Mouse (Mus musculus): ENCODE data around the gene Tac4. TPM values are rescaled to one million over a fixed set of nuclear protein-coding genes. Genes with fewer than 3 reads are reported as not detected.

Gene Tac4
- total RNA-seq, 2 experiments from 2014 or later: not detected

DNA sequence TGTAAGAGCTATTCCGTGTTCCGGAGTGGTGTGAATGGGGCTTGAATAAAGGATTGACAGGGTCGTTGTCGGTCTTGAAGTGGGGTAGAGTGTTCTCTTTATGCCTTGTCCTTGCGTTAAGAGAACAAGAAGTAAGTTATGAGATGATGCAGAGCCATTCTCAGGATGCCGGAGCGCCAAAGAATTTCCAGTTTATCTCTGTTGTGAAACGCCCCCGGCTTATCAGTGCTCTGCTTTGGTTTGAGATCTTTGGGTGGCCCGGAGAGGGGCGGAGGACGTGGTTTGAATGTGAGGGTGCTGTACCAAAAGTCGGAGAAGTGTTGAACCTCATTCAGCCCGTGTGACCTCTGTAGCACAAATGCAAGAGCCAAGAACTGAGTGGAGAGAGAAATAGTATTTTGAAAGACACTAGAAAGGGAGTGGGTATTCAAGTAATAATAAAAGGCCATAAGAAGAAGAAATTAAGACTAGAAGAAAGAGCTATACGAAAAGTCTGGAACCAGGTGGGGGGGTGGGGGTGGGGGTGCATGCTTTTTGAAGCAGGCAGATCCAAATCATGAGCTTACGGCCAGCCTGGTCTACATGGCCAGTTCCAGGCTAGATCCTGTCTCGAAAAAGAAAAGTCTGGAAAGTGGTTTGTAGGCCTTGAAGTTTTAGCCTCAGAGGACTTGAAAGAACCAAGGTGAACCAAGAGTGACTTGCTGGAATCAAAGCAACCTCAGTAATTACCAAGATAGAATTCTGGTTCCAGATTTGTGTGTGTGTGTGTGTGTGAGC, 49.5 kb downstream of the Tac4 start:
- no peak for DNase-seq (ENCODE audit: low spot score in 2 of 2)

DNA sequence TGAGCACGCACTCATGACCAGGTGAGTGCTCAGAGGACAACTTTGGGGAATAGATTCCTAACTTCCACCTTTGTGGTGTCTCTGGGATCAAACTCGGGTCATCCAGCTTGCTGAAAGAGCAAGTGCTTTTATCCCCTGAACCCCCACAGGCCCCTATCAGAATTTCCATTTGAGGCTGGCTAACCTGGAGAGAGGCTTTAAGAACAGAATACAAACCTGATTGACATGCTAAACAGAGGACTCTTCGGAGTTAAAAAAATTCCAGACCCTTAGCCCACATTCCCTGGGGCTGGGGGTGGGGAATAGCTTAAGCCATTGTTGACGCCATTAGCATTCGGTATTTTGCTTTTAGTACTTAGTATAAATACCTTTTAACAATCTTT, 50.1 kb downstream of the Tac4 start:
- no peak for DNase-seq (ENCODE audit: low spot score in 2 of 2)

DNA sequence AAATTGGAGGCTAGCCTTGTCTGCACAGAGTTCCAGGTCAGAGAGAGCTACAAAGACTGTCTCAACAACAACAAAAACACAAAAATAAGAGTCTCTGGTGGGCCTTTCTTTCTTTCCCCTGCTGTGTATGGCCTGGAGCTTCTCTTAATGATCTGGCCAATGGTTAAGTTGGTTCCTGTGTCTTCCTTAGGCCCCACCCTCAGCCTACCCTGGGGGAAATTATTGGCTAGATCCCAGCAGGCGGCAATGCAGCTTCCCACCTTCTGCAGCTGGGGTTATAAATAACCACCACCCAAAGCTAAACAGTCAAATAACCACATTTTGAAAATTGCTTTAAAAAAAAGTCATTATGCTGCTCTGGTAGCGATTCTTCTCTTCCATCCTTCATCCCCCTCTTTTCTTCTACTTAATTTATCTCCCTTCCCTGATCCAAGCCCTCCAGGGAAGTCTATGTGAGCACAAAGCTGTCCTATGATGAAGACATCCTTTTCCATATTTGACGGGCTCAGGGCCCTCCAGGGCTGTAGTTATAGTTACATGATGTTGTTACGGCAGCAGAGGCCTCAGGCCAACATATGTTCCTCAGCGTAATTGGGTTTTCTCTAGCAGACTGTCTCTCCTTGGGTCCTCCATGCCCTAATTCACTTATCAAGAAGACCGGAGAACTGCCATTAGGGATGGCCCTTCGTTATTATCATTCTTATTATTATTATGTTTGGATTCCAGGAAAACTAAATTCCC, 54.1 kb downstream of the Tac4 start:
- DNase-seq (ENCODE audit: low spot score in 2 of 2): no peak

DNA sequence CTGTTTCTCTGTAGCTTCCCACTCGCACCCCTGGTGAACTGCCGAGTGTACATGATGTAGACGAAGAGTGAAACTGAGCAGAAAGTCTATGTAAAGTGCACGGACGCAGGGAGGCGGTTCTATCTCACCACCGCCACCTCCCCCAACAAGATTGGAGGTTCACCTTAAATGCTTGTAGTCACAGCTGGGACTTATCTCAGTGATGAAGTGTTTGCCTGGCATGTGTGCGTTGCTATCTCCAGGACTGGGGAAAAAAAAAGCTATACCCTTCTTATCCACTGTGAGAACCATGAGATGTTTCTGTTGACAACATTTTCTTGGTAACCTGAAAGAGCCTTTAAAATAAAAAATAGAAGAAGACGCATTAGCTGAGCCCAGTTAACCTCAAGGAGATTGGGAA, 56.8 kb downstream of the Tac4 start:
- no peak for DNase-seq (ENCODE audit: low spot score in 2 of 2)

Other genes starting within 250 kb of the Tac4 start
- gene Pdk2, start 220.2 kb upstream of the Tac4 start, total RNA-seq (2021): 10 to 100 TPM; 90.5 to 91.0 TPM
- gene Itga3, start 184.7 kb upstream of the Tac4 start, total RNA-seq (2021): 10 to 100 TPM; 15.4 to 17.7 TPM
- not detected for gene Dlx3, start 141.4 kb upstream of the Tac4 start, total RNA-seq (2021)
- not detected for gene Dlx4, start 115.3 kb upstream of the Tac4 start, total RNA-seq (2021)
- 10 to 100 TPM; 63.8 to 68.7 TPM for gene Kat7, start 48.7 kb downstream of the Tac4 start, total RNA-seq (2021)
- gene Fam117a, start 75.5 kb downstream of the Tac4 start, total RNA-seq (2021): 1 to 10 TPM; 3.0 to 3.8 TPM
- 10 to 100 TPM; 74.2 to 76.0 TPM for gene Slc35b1, start 123.2 kb downstream of the Tac4 start, total RNA-seq (2021)
- gene Spop, start 152.6 kb downstream of the Tac4 start, total RNA-seq (2021): 100 to 1,000 TPM; 151 to 155 TPM

All from layer of hippocampus, postnatal 14 days (tissue).